7 mouse cellular contexts compared by ENCODE assay signal in the genomic region with DNA sequence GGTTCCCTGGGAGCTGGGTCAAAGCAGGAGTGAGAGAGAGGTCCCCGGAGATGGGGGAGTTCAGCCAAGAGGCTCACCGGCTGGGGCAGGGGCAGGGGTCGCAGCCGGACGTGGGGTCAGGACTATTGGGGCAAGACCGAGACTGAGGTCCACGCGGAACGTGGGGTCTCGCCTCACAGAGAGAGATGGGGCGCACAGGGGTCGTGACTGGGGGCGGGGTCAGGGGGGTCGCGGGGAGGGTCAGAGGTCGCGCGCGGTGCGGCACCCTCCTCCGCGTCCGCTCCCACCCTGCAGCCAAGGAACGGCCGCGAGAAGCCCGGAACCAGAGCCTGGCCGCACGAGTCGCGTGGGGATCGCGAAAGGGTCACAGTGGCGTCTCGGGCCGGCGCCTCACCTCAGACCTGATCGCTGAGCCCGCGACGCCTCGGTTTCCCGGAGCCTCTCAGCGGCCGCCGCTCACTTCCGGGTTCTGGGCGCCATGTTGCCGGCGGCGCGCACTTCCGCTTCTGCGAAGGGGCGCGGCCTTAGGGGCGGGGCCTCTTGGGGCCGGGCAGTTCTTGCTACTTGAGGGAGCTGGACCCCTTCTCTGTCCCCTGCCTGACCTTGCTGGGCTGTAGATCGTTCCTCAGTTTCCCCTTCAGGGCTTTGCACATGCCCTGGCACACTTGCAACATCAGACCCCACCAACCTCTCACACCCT. TPM values are rescaled to one million over a fixed set of nuclear protein-coding genes. Genes with fewer than 3 reads are reported as not detected.
DNase-seq lines count a peak whose midpoint lies in the region; ATAC-seq and TF ChIP-seq lines count a peak whose summit lies in the region.

No protein-coding gene starts in this region.

- peak overlapping the region; percentile 70 for H3K4me3 ChIP-seq in intestine, postnatal 0 days (ENCODE audit: low read depth, low read length)
- H3K4me3 ChIP-seq in limb, embryonic 12.5 days (replicated peaks): peak overlapping the region; percentile 91
- H3K4me3 ChIP-seq in midbrain, embryonic 14.5 days (replicated peaks; ENCODE audit: low read depth, low read length): peak overlapping the region; percentile 83

- DNase-seq in adrenal gland, postnatal 10 days: peak; percentile 92
- DNase-seq in embryo, embryonic 11.5 days (ENCODE audit: low read depth, low spot score): peak; percentile 76
- peak; percentile 79 to 90 for DNase-seq in gastrocnemius, postnatal 4 days (ENCODE audit: low spot score in 2 of 2)
- DNase-seq in midbrain, embryonic 14.5 days: peak; percentile 93
- DNase-seq in spleen, adult 12 weeks (ENCODE audit: low spot score): peak; percentile 86

- peak overlapping the region; percentile 85 for H3K9ac ChIP-seq in intestine, postnatal 0 days (ENCODE audit: low read depth, low read length)
- H3K9ac ChIP-seq in limb, embryonic 12.5 days (replicated peaks): peak overlapping the region; percentile 81
- H3K9ac ChIP-seq in midbrain, embryonic 14.5 days (replicated peaks; ENCODE audit: low read length): peak overlapping the region; percentile 80

- H3K27ac ChIP-seq in intestine, postnatal 0 days (ENCODE audit: low read depth, low read length): peak overlapping the region; percentile 75
- H3K27ac ChIP-seq in limb, embryonic 12.5 days: peak overlapping the region; percentile 59
- peak overlapping the region; percentile 68 for H3K27ac ChIP-seq in midbrain, embryonic 14.5 days (replicated peaks; ENCODE audit: low read depth, low read length)

- 0% methylated on average over 56 of the region's 59 CpGs for WGBS in intestine, postnatal 0 days
- WGBS in limb, embryonic 12.5 days: under 1% methylated on average over 59 of the region's 59 CpGs
- under 1% methylated on average over 57 of the region's 59 CpGs for WGBS in midbrain, embryonic 14.5 days

- H3K4me2 ChIP-seq in intestine, postnatal 0 days (replicated peaks; ENCODE audit: low read depth): peak overlapping the region; percentile 93
- peak overlapping the region; percentile 94 for H3K4me2 ChIP-seq in limb, embryonic 12.5 days
- peak overlapping the region; percentile 96 for H3K4me2 ChIP-seq in midbrain, embryonic 14.5 days (ENCODE audit: low read length)

- no peaks in the 10 kb centered on the region for H3K9me3 ChIP-seq in intestine, postnatal 0 days (ENCODE audit: control insufficient read depth)
- no peaks in the 10 kb centered on the region for H3K9me3 ChIP-seq in limb, embryonic 12.5 days
- no peaks in the 10 kb centered on the region for H3K9me3 ChIP-seq in midbrain, embryonic 14.5 days (ENCODE audit: control insufficient read depth, low read length)

- peaks cover 10% of the 10 kb centered on the region for H3K4me1 ChIP-seq in intestine, postnatal 0 days (replicated peaks; ENCODE audit: control insufficient read depth, insufficient read depth, low read length)
- H3K4me1 ChIP-seq in limb, embryonic 12.5 days (replicated peaks): peaks cover 23% of the 10 kb centered on the region
- peaks cover 11% of the 10 kb centered on the region for H3K4me1 ChIP-seq in midbrain, embryonic 14.5 days (ENCODE audit: control insufficient read depth, insufficient read depth, low read length)

- ATAC-seq in intestine, postnatal 0 days: peak; percentile 55
- ATAC-seq in limb, embryonic 12.5 days (ENCODE audit: insufficient number of reproducible peaks, insufficient read depth, low FRiP score, low TSS enrichment, low read depth): peak; percentile 68
- ATAC-seq in midbrain, embryonic 14.5 days (ENCODE audit: low FRiP score, low TSS enrichment): peak; percentile 84

- TF ChIP-seq CTCF in intestine, postnatal 0 days (IDR thresholded peaks at IDR 0.05; ENCODE audit: low read depth): no peak

- no peaks in the 10 kb centered on the region for H3K36me3 ChIP-seq in intestine, postnatal 0 days (ENCODE audit: control insufficient read depth, insufficient read depth)
- no peaks in the 10 kb centered on the region for H3K36me3 ChIP-seq in limb, embryonic 12.5 days
- H3K36me3 ChIP-seq in midbrain, embryonic 14.5 days (ENCODE audit: control insufficient read depth, insufficient read depth, low read length): no peaks in the 10 kb centered on the region

- H3K27me3 ChIP-seq in intestine, postnatal 0 days (replicated peaks; ENCODE audit: control insufficient read depth, insufficient read depth, low read length): no peaks in the 10 kb centered on the region
- H3K27me3 ChIP-seq in limb, embryonic 12.5 days: no peaks in the 10 kb centered on the region
- no peaks in the 10 kb centered on the region for H3K27me3 ChIP-seq in midbrain, embryonic 14.5 days (ENCODE audit: control insufficient read depth, insufficient read depth, low read length)

RNA-seq across cellular contexts. Expression of gene Sbno2, which starts 3.0 kb away (rescaled TPM):
- total RNA-seq in adrenal gland, postnatal 10 days (2021): 10 to 100 TPM; 37.5 to 55.7 TPM
- 10 to 100 TPM; 13.0 to 13.6 TPM for total RNA-seq in gastrocnemius, postnatal 4 days (2021)
- 9.8 and 11.1 TPM in 2 replicates for polyA plus RNA-seq in intestine, postnatal 0 days (2015; fragmentation: Nextera tagmentation; extraction: Ambion mirVana)
- 13.9 and 14.4 TPM in 2 replicates for polyA plus RNA-seq in limb, embryonic 12.5 days (2016; fragmentation: Nextera tagmentation; extraction: Ambion mirVana)
- 13.2 and 13.3 TPM in 2 replicates for polyA plus RNA-seq in midbrain, embryonic 14.5 days (2014; fragmentation: Nextera tagmentation; extraction: Ambion mirVana)

RNA-seq across cellular contexts. Expression of gene Stk11, which starts 13.2 kb away (rescaled TPM):
- 100 to 1,000 TPM; 133 to 151 TPM for total RNA-seq in adrenal gland, postnatal 10 days (2021)
- total RNA-seq in gastrocnemius, postnatal 4 days (2021): 100 to 1,000 TPM; 116 to 125 TPM
- 11.7 and 12.4 TPM in 2 replicates for polyA plus RNA-seq in intestine, postnatal 0 days (2015; fragmentation: Nextera tagmentation; extraction: Ambion mirVana)
- polyA plus RNA-seq in limb, embryonic 12.5 days (2016; fragmentation: Nextera tagmentation; extraction: Ambion mirVana): 16.1 and 18.1 TPM in 2 replicates
- polyA plus RNA-seq in midbrain, embryonic 14.5 days (2014; fragmentation: Nextera tagmentation; extraction: Ambion mirVana): 26.5 and 38.7 TPM in 2 replicates

RNA-seq across cellular contexts. Expression of gene Atp5d, which starts 36.1 kb away (rescaled TPM):
- 100 to 1,000 TPM; 982 to 996 TPM for total RNA-seq in adrenal gland, postnatal 10 days (2021)
- total RNA-seq in gastrocnemius, postnatal 4 days (2021): 100 to 1,000 TPM; 522 to 564 TPM
- 1,009 and 1,013 TPM in 2 replicates for polyA plus RNA-seq in intestine, postnatal 0 days (2015; fragmentation: Nextera tagmentation; extraction: Ambion mirVana)
- 460 and 465 TPM in 2 replicates for polyA plus RNA-seq in limb, embryonic 12.5 days (2016; fragmentation: Nextera tagmentation; extraction: Ambion mirVana)
- polyA plus RNA-seq in midbrain, embryonic 14.5 days (2014; fragmentation: Nextera tagmentation; extraction: Ambion mirVana): 407 and 480 TPM in 2 replicates

RNA-seq across cellular contexts. Expression of gene Cbarp, which starts 38.3 kb away (rescaled TPM):
- total RNA-seq in adrenal gland, postnatal 10 days (2021): 10 to 100 TPM; 41.6 to 65.6 TPM
- total RNA-seq in gastrocnemius, postnatal 4 days (2021): 1 to 10 TPM; 2.2 to 2.7 TPM
- polyA plus RNA-seq in intestine, postnatal 0 days (2015; fragmentation: Nextera tagmentation; extraction: Ambion mirVana): 2.1 and 2.7 TPM in 2 replicates
- polyA plus RNA-seq in limb, embryonic 12.5 days (2016; fragmentation: Nextera tagmentation; extraction: Ambion mirVana): 4.9 and 5.6 TPM in 2 replicates
- polyA plus RNA-seq in midbrain, embryonic 14.5 days (2014; fragmentation: Nextera tagmentation; extraction: Ambion mirVana): 78.9 and 101 TPM in 2 replicates

RNA-seq across cellular contexts. Expression of gene Midn, which starts 45.7 kb away (rescaled TPM):
- total RNA-seq in adrenal gland, postnatal 10 days (2021): 100 to 1,000 TPM; 106 to 127 TPM
- 10 to 100 TPM; 67.7 to 74.0 TPM for total RNA-seq in gastrocnemius, postnatal 4 days (2021)
- polyA plus RNA-seq in intestine, postnatal 0 days (2015; fragmentation: Nextera tagmentation; extraction: Ambion mirVana): 18.1 and 19.5 TPM in 2 replicates
- 30.6 and 38.0 TPM in 2 replicates for polyA plus RNA-seq in limb, embryonic 12.5 days (2016; fragmentation: Nextera tagmentation; extraction: Ambion mirVana)
- 62.6 and 65.6 TPM in 2 replicates for polyA plus RNA-seq in midbrain, embryonic 14.5 days (2014; fragmentation: Nextera tagmentation; extraction: Ambion mirVana)

Comparison
In these comparisons a context has a peak if more than half of its experiments do, and no peak if none do; other contexts are left out.
1. Peak in every context shown above with its lines: DNase-seq, ATAC-seq, H3K4me3 ChIP-seq and H3K27ac ChIP-seq.